Mouse (Mus musculus) fibroblast of lung, adult 2 months (primary cell): ENCODE measurements around the gene Obox2.
"Not testable (repeated sequence)": the region's sequence is repeated elsewhere in the genome, so short reads cannot be mapped to it uniquely, and the experiment has no call there.

ENCODE experiments used
- DNase-seq: peaks from one replicate; pipeline ENCODE4 v3.0.0-alpha.2; 2011; ENCODE audit warnings: low read depth

Gene Obox2

GRCm38 (mm10) chr7:15388421-15388998 is at the start of gene Obox2, which contains the start of gene Obox1:
Obox2 (plus strand) TSS chr7:15388721.
Obox1 (plus strand) TSS chr7:15388948.
- not testable (repeated sequence) for DNase-seq

- DNase-seq = not testable (repeated sequence)
Observed at GRCm38 (mm10) chr7:15399147-15399874, 10.8 kb downstream of the Obox2 start.

- DNase-seq = not testable (repeated sequence)
Observed at GRCm38 (mm10) chr7:15406816-15407215, 18.3 kb downstream of the Obox2 start.

GRCm38 (mm10) chr7:15418046-15418445 is 29.5 kb downstream of the Obox2 start:
- DNase-seq = not testable (repeated sequence)

- DNase-seq = not testable (repeated sequence)
Observed at GRCm38 (mm10) chr7:15425537-15425936, 37.0 kb downstream of the Obox2 start.
